ENCODE assay signal across 8 mouse cellular contexts in genomic region chrX:74270062-74270901, GRCm38 (mm10). TPM values are rescaled to one million over a fixed set of nuclear protein-coding genes. Genes with fewer than 3 reads are reported as not detected.
DNase-seq lines count a peak whose midpoint lies in the region; ATAC-seq lines count a peak whose summit lies in the region.

Rpl10 (plus strand) TSS chrX:74270812.

- H3K9ac ChIP-seq in heart, embryonic 13.5 days = peak within 1 kb of the TSS; percentile 90
- H3K9ac ChIP-seq in liver, embryonic 12.5 days = peak within 1 kb of the TSS; percentile 83
- peak within 1 kb of the TSS; percentile 55; the same call in 1 of the 2 replicates for H3K9ac ChIP-seq in stomach, embryonic 15.5 days

- H3K9me3 ChIP-seq in heart, embryonic 13.5 days = no peaks in the 10 kb centered on the region
- H3K9me3 ChIP-seq in liver, embryonic 12.5 days (replicated peaks) = no peaks in the 10 kb centered on the region
- no peaks in the 10 kb centered on the region for H3K9me3 ChIP-seq in stomach, embryonic 15.5 days

- no peaks in the 10 kb centered on the region for H3K27me3 ChIP-seq in heart, embryonic 13.5 days (replicated peaks)
- no peaks in the 10 kb centered on the region for H3K27me3 ChIP-seq in liver, embryonic 12.5 days (replicated peaks)
- no peaks in the 10 kb centered on the region for H3K27me3 ChIP-seq in stomach, embryonic 15.5 days (replicated peaks)

- H3K4me1 ChIP-seq in brown adipose tissue, adult 24 weeks (ENCODE audit: control insufficient read depth, insufficient read depth, insufficient read length, low read length) = no peaks in the 10 kb centered on the region
- H3K4me1 ChIP-seq in heart, embryonic 13.5 days = peaks cover 4% of the 10 kb centered on the region; the same call in 1 of the 2 replicates
- peaks cover 11% of the 10 kb centered on the region for H3K4me1 ChIP-seq in liver, embryonic 12.5 days
- H3K4me1 ChIP-seq in stomach, embryonic 15.5 days = no peaks in the 10 kb centered on the region

- peaks cover 12% of the 10 kb centered on the region for H3K36me3 ChIP-seq in heart, embryonic 13.5 days
- H3K36me3 ChIP-seq in liver, embryonic 12.5 days = peaks cover 16% of the 10 kb centered on the region
- H3K36me3 ChIP-seq in stomach, embryonic 15.5 days = no peaks in the 10 kb centered on the region

- H3K27ac ChIP-seq in brown adipose tissue, adult 24 weeks (replicated peaks; ENCODE audit: low read depth, low read length) = peak within 1 kb of the TSS; percentile 100
- H3K27ac ChIP-seq in heart, embryonic 13.5 days (replicated peaks) = peak within 1 kb of the TSS; percentile 95
- peak within 1 kb of the TSS; percentile 91 for H3K27ac ChIP-seq in liver, embryonic 12.5 days
- H3K27ac ChIP-seq in stomach, embryonic 15.5 days = peak within 1 kb of the TSS; percentile 95

- peak; percentile 98 for DNase-seq in CD4-positive helper T cell, adult 2 months (ENCODE audit: low read depth, low spot score)
- peak; percentile 84 for DNase-seq in fat pad, adult 2 months (ENCODE audit: extremely low read depth, low read depth, low spot score)
- peak; percentile 92 for DNase-seq in kidney, postnatal 10 days
- DNase-seq in natural killer cell, adult 2 months (ENCODE audit: low spot score in 2 of 2) = peak; percentile 92 to 94

- peak within 1 kb of the TSS; percentile 78 for H3K4me3 ChIP-seq in brown adipose tissue, adult 24 weeks (ENCODE audit: insufficient read depth, low read depth, low read length)
- H3K4me3 ChIP-seq in heart, embryonic 13.5 days = peak within 1 kb of the TSS; percentile 67
- H3K4me3 ChIP-seq in liver, embryonic 12.5 days = peak within 1 kb of the TSS; percentile 69
- peak within 1 kb of the TSS; percentile 50 for H3K4me3 ChIP-seq in stomach, embryonic 15.5 days (replicated peaks)

- ATAC-seq in heart, embryonic 13.5 days (ENCODE audit: extremely low read depth, insufficient number of reproducible peaks, low FRiP score, low TSS enrichment) = peak; percentile 91
- ATAC-seq in liver, embryonic 12.5 days = peak; percentile 93
- peak; percentile 95 for ATAC-seq in stomach, embryonic 15.5 days (ENCODE audit: insufficient read depth, low FRiP score, low read depth)

- peak within 1 kb of the TSS; percentile 72 for H3K4me2 ChIP-seq in heart, embryonic 13.5 days
- H3K4me2 ChIP-seq in liver, embryonic 12.5 days = peak within 1 kb of the TSS; percentile 66
- peak within 1 kb of the TSS; percentile 51 for H3K4me2 ChIP-seq in stomach, embryonic 15.5 days

- 11% methylated on average over 42 of the region's 42 CpGs for WGBS in heart, embryonic 13.5 days
- 8% methylated on average over 42 of the region's 42 CpGs for WGBS in liver, embryonic 12.5 days (ENCODE audit: insufficient replicate concordance)
- WGBS in stomach, embryonic 15.5 days = 15% methylated on average over 42 of the region's 42 CpGs

RNA-seq across cellular contexts. Expression of gene Rpl10, which starts in this region (rescaled TPM):
- 13.0 and 69.4 TPM in 2 replicates for polyA plus RNA-seq in brown adipose tissue, adult 24 weeks (2012; ENCODE audit: insufficient read depth, insufficient read length, missing spikeins)
- polyA plus RNA-seq in heart, embryonic 13.5 days (2015; fragmentation: Nextera tagmentation; extraction: Ambion mirVana) = 437 and 511 TPM in 2 replicates
- 624 and 688 TPM in 2 replicates for polyA plus RNA-seq in liver, embryonic 12.5 days (2016; fragmentation: Nextera tagmentation; extraction: Ambion mirVana)
- polyA plus RNA-seq in stomach, embryonic 15.5 days (2015; fragmentation: Nextera tagmentation; extraction: Ambion mirVana) = 643 and 895 TPM in 2 replicates

Comparison
In these comparisons a context has a peak if more than half of its experiments do, and no peak if none do; other contexts are left out.
1. Peak in every context shown above with its lines: DNase-seq, ATAC-seq, H3K4me3 ChIP-seq and H3K27ac ChIP-seq.